Mouse (Mus musculus) erythroblast, embryonic 14.5 days (primary cell): ENCODE data around the gene Sorbs1. TPM values are rescaled to one million over a fixed set of nuclear protein-coding genes. Genes with fewer than 3 reads are reported as not detected.

Experiments used
- H3K27me3 ChIP-seq: 2 replicates; pipeline ENCODE4 v1.6.1; 2012; ENCODE audit warnings: inconsistent platforms; ENCODE audit not compliant: control insufficient read depth
- H3K36me3 ChIP-seq: 2 replicates; pipeline ENCODE4 v1.6.1; 2012; ENCODE audit warnings: mild to moderate bottlenecking, inconsistent platforms; ENCODE audit not compliant: control insufficient read depth
- H3K4me1 ChIP-seq: 2 replicates; pipeline ENCODE4 v1.6.1; 2012; ENCODE audit warnings: inconsistent platforms; ENCODE audit not compliant: control insufficient read depth
- H3K4me3 ChIP-seq: replicated peaks from 2 replicates; pipeline ENCODE3; 2012; ENCODE audit warnings: moderate library complexity, mild to moderate bottlenecking, inconsistent platforms
- H3K9me3 ChIP-seq: 2 replicates; pipeline ENCODE4 v1.6.1; 2012; ENCODE audit warnings: low read length, inconsistent platforms, mixed read lengths; ENCODE audit not compliant: control insufficient read depth
- GATA1 ChIP-seq: IDR thresholded peaks from 2 replicates; pipeline ENCODE4 v1.6.1; 2012; ENCODE audit warnings: low read length, inconsistent platforms, mixed read lengths
- TAL1 ChIP-seq: IDR thresholded peaks from 3 replicates; pipeline ENCODE4 v1.6.1; 2012; ENCODE audit warnings: low read length, inconsistent platforms, mixed read lengths
- polyA plus RNA-seq: library from polyadenylated mRNA; stranded (reverse); fragments of >175 nt; gene quantifications from 2 replicates; pipeline ENCODE4 v1.2.3, GENCODE M21; 2012

The Sorbs1 gene
- polyA plus RNA-seq, 1 experiment: 2.4 TPM

- no peak overlapping the region for H3K4me3 ChIP-seq
- H3K36me3 ChIP-seq: peaks cover 29% of the 10 kb centered on the region
- H3K27me3 ChIP-seq: no peaks in the 10 kb centered on the region
- H3K9me3 ChIP-seq: no peaks in the 10 kb centered on the region
- H3K4me1 ChIP-seq: peaks cover 39% of the 10 kb centered on the region
- TF ChIP-seq GATA1 (no peak), TAL1 (no peak)
Measured at GRCm38 (mm10) chr19:40438907-40439306, 74.7 kb downstream of the Sorbs1 start.

GRCm38 (mm10) chr19:40437651-40438068 lies 75.9 kb downstream of the Sorbs1 start:
- no peaks in the 10 kb centered on the region for H3K9me3 ChIP-seq
- H3K36me3 ChIP-seq: peaks cover 19% of the 10 kb centered on the region
- H3K27me3 ChIP-seq: no peaks in the 10 kb centered on the region
- TF ChIP-seq TAL1 (no peak), GATA1 (no peak)
- peaks cover 27% of the 10 kb centered on the region for H3K4me1 ChIP-seq
- no peak overlapping the region for H3K4me3 ChIP-seq

- no peaks in the 10 kb centered on the region for H3K9me3 ChIP-seq
- TF ChIP-seq GATA1 (no peak), TAL1 (no peak)
- peaks cover 19% of the 10 kb centered on the region for H3K4me1 ChIP-seq
Measured at GRCm38 (mm10) chr19:40436465-40437200, 76.9 kb downstream of the Sorbs1 start.

GRCm38 (mm10) chr19:40435797-40436196 lies 77.8 kb downstream of the Sorbs1 start:
- peaks cover 14% of the 10 kb centered on the region for H3K36me3 ChIP-seq
- TF ChIP-seq TAL1 (no peak), GATA1 (no peak)
- H3K4me1 ChIP-seq: peaks cover 19% of the 10 kb centered on the region
- H3K9me3 ChIP-seq: no peaks in the 10 kb centered on the region
- H3K27me3 ChIP-seq: no peaks in the 10 kb centered on the region
- no peak overlapping the region for H3K4me3 ChIP-seq

More at GRCm38 (mm10) chr19:40436465-40437200, 76.9 kb downstream of the Sorbs1 start:
- Histone ChIP-seq H3K4me3 (no peak overlapping the region), H3K27me3 (no peaks in the 10 kb centered on the region), H3K36me3 (peaks cover 17% of the 10 kb centered on the region)

GRCm38 (mm10) chr19:40435045-40435444 lies 78.5 kb downstream of the Sorbs1 start:
- Histone ChIP-seq H3K27me3 (no peaks in the 10 kb centered on the region), H3K36me3 (peaks cover 13% of the 10 kb centered on the region), H3K4me3 (no peak overlapping the region), H3K4me1 (peaks cover 17% of the 10 kb centered on the region), H3K9me3 (no peaks in the 10 kb centered on the region)
- no peak for TF ChIP-seq TAL1
- TF ChIP-seq GATA1: no peak

GRCm38 (mm10) chr19:40434042-40434869 lies 79.3 kb downstream of the Sorbs1 start:
- TF ChIP-seq TAL1 (no peak), GATA1 (no peak)
- no peak overlapping the region for H3K4me3 ChIP-seq
- H3K27me3 ChIP-seq: no peaks in the 10 kb centered on the region
- H3K4me1 ChIP-seq: peaks cover 17% of the 10 kb centered on the region
- peaks cover 13% of the 10 kb centered on the region for H3K36me3 ChIP-seq
- no peaks in the 10 kb centered on the region for H3K9me3 ChIP-seq

- Histone ChIP-seq H3K9me3 (no peaks in the 10 kb centered on the region), H3K4me3 (no peak overlapping the region), H3K4me1 (peaks cover 17% of the 10 kb centered on the region), H3K27me3 (no peaks in the 10 kb centered on the region), H3K36me3 (peaks cover 14% of the 10 kb centered on the region)
- TF ChIP-seq TAL1 (no peak), GATA1 (no peak)
Measured at GRCm38 (mm10) chr19:40433316-40433912, 80.2 kb downstream of the Sorbs1 start.

- Histone ChIP-seq H3K4me1 (peaks cover 13% of the 10 kb centered on the region), H3K27me3 (no peaks in the 10 kb centered on the region), H3K9me3 (no peaks in the 10 kb centered on the region), H3K4me3 (no peak overlapping the region), H3K36me3 (peaks cover 12% of the 10 kb centered on the region)
- no peak for TF ChIP-seq TAL1
Measured at GRCm38 (mm10) chr19:40431969-40432368, 81.6 kb downstream of the Sorbs1 start.

- Histone ChIP-seq H3K4me1 (peaks cover 2% of the 10 kb centered on the region), H3K36me3 (peaks cover 6% of the 10 kb centered on the region), H3K9me3 (no peaks in the 10 kb centered on the region), H3K4me3 (no peak overlapping the region), H3K27me3 (no peaks in the 10 kb centered on the region)
- TF ChIP-seq TAL1: no peak
- no peak for TF ChIP-seq GATA1
Measured at GRCm38 (mm10) chr19:40429572-40429971, 84.0 kb downstream of the Sorbs1 start.
